In genomic region chr2:84886821-84887281, GRCm38 (mm10) we compare ENCODE assay signal across 8 mouse cellular contexts. TPM values are rescaled to one million over a fixed set of nuclear protein-coding genes. Genes with fewer than 3 reads are reported as not detected.
A peak's percentile ranks its signal among the peaks of the same experiment; 100 is the strongest.
DNase-seq lines count a peak whose midpoint lies in the region; ATAC-seq and TF ChIP-seq lines count a peak whose summit lies in the region.

No protein-coding gene starts in this region.

- TF ChIP-seq EP300 in stomach, postnatal 0 days (optimal IDR thresholded peaks at IDR 0.05) = no peak

- H3K9ac ChIP-seq in forebrain, embryonic 16.5 days (replicated peaks; ENCODE audit: low read depth, low read length) = peak overlapping the region; percentile 70
- peak overlapping the region; percentile 43 for H3K9ac ChIP-seq in kidney, embryonic 15.5 days
- H3K9ac ChIP-seq in stomach, postnatal 0 days (ENCODE audit: low read length) = peak overlapping the region; percentile 48

- ATAC-seq in forebrain, embryonic 16.5 days = peak; percentile 49
- ATAC-seq in kidney, embryonic 15.5 days (replicated peaks; ENCODE audit: low FRiP score) = peak; percentile 13
- ATAC-seq in stomach, postnatal 0 days (ENCODE audit: low FRiP score, low TSS enrichment) = peak; percentile 11; the same call in 1 of the 2 replicates

- peak; percentile 67 to 70 for DNase-seq in cerebellum, postnatal 10 days
- DNase-seq in cerebellum, adult 9-10 months = no peak
- DNase-seq in Muller cell, postnatal 12 days (ENCODE audit: inconsistent ontology term) = peak; percentile 48
- peak; percentile 74 for DNase-seq in mesoderm, embryonic 11.5 days (ENCODE audit: low read depth, low spot score)
- peak; percentile 43 for DNase-seq in stomach, postnatal 0 days (ENCODE audit: low spot score)
- DNase-seq in MN1 (ENCODE audit: low spot score) = no peak

- no peak for TF ChIP-seq CTCF in stomach, postnatal 0 days (IDR thresholded peaks at IDR 0.05; ENCODE audit: low read depth)

- H3K27ac ChIP-seq in forebrain, embryonic 16.5 days (ENCODE audit: low read length) = peak overlapping the region; percentile 73
- no peak overlapping the region for H3K27ac ChIP-seq in kidney, embryonic 15.5 days
- H3K27ac ChIP-seq in stomach, postnatal 0 days (replicated peaks) = 0 out of 2 replicates have a peak overlapping the region, but pooled peaks have one; percentile 6

- H3K4me3 ChIP-seq in forebrain, embryonic 16.5 days (replicated peaks; ENCODE audit: low read length) = peak overlapping the region; percentile 71
- H3K4me3 ChIP-seq in kidney, embryonic 15.5 days (replicated peaks) = peak overlapping the region; percentile 64
- H3K4me3 ChIP-seq in stomach, postnatal 0 days (ENCODE audit: low read depth, low read length) = peak overlapping the region; percentile 51

- no peaks in the 10 kb centered on the region for H3K36me3 ChIP-seq in forebrain, embryonic 16.5 days (ENCODE audit: control insufficient read depth, insufficient read depth)
- H3K36me3 ChIP-seq in kidney, embryonic 15.5 days = no peaks in the 10 kb centered on the region
- H3K36me3 ChIP-seq in stomach, postnatal 0 days (ENCODE audit: control insufficient read depth, insufficient read depth, low read length) = no peaks in the 10 kb centered on the region

- H3K4me1 ChIP-seq in forebrain, embryonic 16.5 days (replicated peaks; ENCODE audit: control insufficient read depth, insufficient read depth, low read length) = peaks cover 42% of the 10 kb centered on the region
- H3K4me1 ChIP-seq in kidney, embryonic 15.5 days = peaks cover 57% of the 10 kb centered on the region
- H3K4me1 ChIP-seq in stomach, postnatal 0 days (replicated peaks; ENCODE audit: control insufficient read depth, insufficient read depth) = peaks cover 4% of the 10 kb centered on the region; the same call in 1 of the 2 replicates

- WGBS in forebrain, embryonic 16.5 days = 1% methylated on average over 24 of the region's 39 CpGs
- 0% methylated on average over 34 of the region's 39 CpGs for WGBS in kidney, embryonic 15.5 days
- WGBS in stomach, postnatal 0 days = under 1% methylated on average over 20 of the region's 39 CpGs

- H3K9me3 ChIP-seq in forebrain, embryonic 16.5 days (ENCODE audit: control insufficient read depth, low read length) = no peaks in the 10 kb centered on the region
- no peaks in the 10 kb centered on the region for H3K9me3 ChIP-seq in kidney, embryonic 15.5 days (replicated peaks)
- H3K9me3 ChIP-seq in stomach, postnatal 0 days (ENCODE audit: control insufficient read depth, low read length) = no peaks in the 10 kb centered on the region

- H3K27me3 ChIP-seq in forebrain, embryonic 16.5 days (replicated peaks; ENCODE audit: control insufficient read depth, insufficient read depth, low read length) = peaks cover 19% of the 10 kb centered on the region
- peaks cover 83% of the 10 kb centered on the region for H3K27me3 ChIP-seq in kidney, embryonic 15.5 days
- peaks cover 23% of the 10 kb centered on the region; the same call in 1 of the 2 replicates for H3K27me3 ChIP-seq in stomach, postnatal 0 days (ENCODE audit: control insufficient read depth, insufficient read depth, low read length)

- peak overlapping the region; percentile 86 for H3K4me2 ChIP-seq in forebrain, embryonic 16.5 days (ENCODE audit: low read length)
- peak overlapping the region; percentile 92 for H3K4me2 ChIP-seq in kidney, embryonic 15.5 days
- peak overlapping the region; percentile 79 for H3K4me2 ChIP-seq in stomach, postnatal 0 days (replicated peaks; ENCODE audit: low read depth)

RNA-seq across cellular contexts. Expression of gene Rtn4rl2, which starts 0.3 kb away (rescaled TPM):
- 9.8 and 11.4 TPM in 2 replicates for polyA plus RNA-seq in forebrain, embryonic 16.5 days (2015; fragmentation: Nextera tagmentation; extraction: Ambion mirVana)
- polyA plus RNA-seq in kidney, embryonic 15.5 days (2015; fragmentation: Nextera tagmentation; extraction: Ambion mirVana) = 1.2 and 1.6 TPM in 2 replicates
- polyA plus RNA-seq in stomach, postnatal 0 days (2015; fragmentation: Nextera tagmentation; extraction: Ambion mirVana) = 0.41 and 0.53 TPM in 2 replicates

RNA-seq across cellular contexts. Expression of gene Slc43a1, which starts 48.2 kb away (rescaled TPM):
- polyA plus RNA-seq in forebrain, embryonic 16.5 days (2015; fragmentation: Nextera tagmentation; extraction: Ambion mirVana) = 2.6 and 3.1 TPM in 2 replicates
- 16.5 and 20.7 TPM in 2 replicates for polyA plus RNA-seq in kidney, embryonic 15.5 days (2015; fragmentation: Nextera tagmentation; extraction: Ambion mirVana)
- polyA plus RNA-seq in stomach, postnatal 0 days (2015; fragmentation: Nextera tagmentation; extraction: Ambion mirVana) = 5.1 and 5.4 TPM in 2 replicates

RNA-seq across cellular contexts. Expression of gene Slc43a3, which starts 49.5 kb away (rescaled TPM):
- 6.6 and 7.2 TPM in 2 replicates for polyA plus RNA-seq in forebrain, embryonic 16.5 days (2015; fragmentation: Nextera tagmentation; extraction: Ambion mirVana)
- polyA plus RNA-seq in kidney, embryonic 15.5 days (2015; fragmentation: Nextera tagmentation; extraction: Ambion mirVana) = 52.4 and 56.3 TPM in 2 replicates
- 14.3 and 16.5 TPM in 2 replicates for polyA plus RNA-seq in stomach, postnatal 0 days (2015; fragmentation: Nextera tagmentation; extraction: Ambion mirVana)

Comparison
In these comparisons a context has a peak if more than half of its experiments do, and no peak if none do; other contexts are left out.
1. DNase-seq: peak in cerebellum, postnatal 10 days (2 of 2), Muller cell, postnatal 12 days (single experiment), mesoderm, embryonic 11.5 days (single experiment) and stomach, postnatal 0 days (single experiment); none in cerebellum, adult 9-10 months (single experiment) and MN1 (single experiment).
2. Peak in every context shown above with its lines, with median percentiles within 50 percentile points of each other: ATAC-seq, H3K4me2 ChIP-seq, H3K4me3 ChIP-seq and H3K9ac ChIP-seq.